Comparison of ENCODE assay signal across 7 mouse cellular contexts in genomic region chrX:20617176-20617902, GRCm38 (mm10). TPM values are rescaled to one million over a fixed set of nuclear protein-coding genes. Genes with fewer than 3 reads are reported as not detected.
DNase-seq lines count a peak whose midpoint lies in the region; ATAC-seq lines count a peak whose summit lies in the region.

TSS of gene Rbm10 (plus strand) at chrX:20617503.
TSS of gene Ndufb11 (minus strand) at chrX:20617619.

- peak within 1 kb of the TSS; percentile 85 for H3K27ac ChIP-seq in intestine, embryonic 14.5 days (ENCODE audit: low read depth)

- H3K27me3 ChIP-seq in intestine, embryonic 14.5 days (replicated peaks; ENCODE audit: control insufficient read depth, insufficient read depth, low read length), result no peaks in the 10 kb centered on the region

- H3K9ac ChIP-seq in intestine, embryonic 14.5 days (ENCODE audit: low read length), result peak within 1 kb of the TSS; percentile 61

- peaks cover 9% of the 10 kb centered on the region for H3K4me1 ChIP-seq in intestine, embryonic 14.5 days (replicated peaks; ENCODE audit: control insufficient read depth, insufficient read depth, low read length)

- H3K4me2 ChIP-seq in intestine, embryonic 14.5 days (ENCODE audit: low read length), result peak within 1 kb of the TSS; percentile 58

- H3K4me3 ChIP-seq in intestine, embryonic 14.5 days (ENCODE audit: low read depth, low read length), result peak within 1 kb of the TSS; percentile 52

- no peaks in the 10 kb centered on the region for H3K9me3 ChIP-seq in intestine, embryonic 14.5 days (ENCODE audit: control insufficient read depth, low read length)

- 9% methylated on average over 44 of the region's 49 CpGs for WGBS in intestine, embryonic 14.5 days

- peak; percentile 96 for ATAC-seq in intestine, embryonic 14.5 days (replicated peaks; ENCODE audit: low FRiP score, low TSS enrichment, low read depth)

- DNase-seq in adrenal gland, adult 2 months, result peak; percentile 88
- peak; percentile 83 for DNase-seq in embryo, embryonic 11 days
- peak; percentile 76 for DNase-seq in gastrocnemius, postnatal 25 days
- DNase-seq in intestine, embryonic 14.5 days (ENCODE audit: low spot score), result peak; percentile 85
- peak; percentile 82 to 90 for DNase-seq in left cerebral cortex, postnatal 14 days (ENCODE audit: low spot score in 2 of 2)
- peak; percentile 78 for DNase-seq in mesoderm, embryonic 11.5 days (ENCODE audit: low read depth, low spot score)
- DNase-seq in right cerebral cortex, postnatal 36 days (ENCODE audit: low spot score in 2 of 2), result peak; percentile 84 to 85

- intact Hi-C loops in left cerebral cortex, postnatal 14 days (cut with DNase I), result no loop called here

- peaks cover 8% of the 10 kb centered on the region; the same call in 1 of the 2 replicates for H3K36me3 ChIP-seq in intestine, embryonic 14.5 days (ENCODE audit: control insufficient read depth, insufficient read depth, low read length)

RNA-seq across cellular contexts. Expression of gene Rbm10, which starts in this region (rescaled TPM):
- 10 to 100 TPM; 29.6 to 39.5 TPM for total RNA-seq in adrenal gland, adult 2 months (2021)
- polyA plus RNA-seq in adrenal gland, adult 2 months (2012; rRNA removed), result 50.0 and 63.8 TPM in 2 replicates
- total RNA-seq in gastrocnemius, postnatal 25 days (2021), result 10 to 100 TPM; 11.4 to 11.8 TPM
- polyA plus RNA-seq in intestine, embryonic 14.5 days (2014; fragmentation: Nextera tagmentation; extraction: Ambion mirVana), result 58.6 and 60.4 TPM in 2 replicates
- 10 to 100 TPM; 40.6 to 42.5 TPM for total RNA-seq in left cerebral cortex, postnatal 14 days (2021)

RNA-seq across cellular contexts. Expression of gene Ndufb11, which starts in this region (rescaled TPM):
- total RNA-seq in adrenal gland, adult 2 months (2021), result 100 to 1,000 TPM; 316 to 341 TPM
- polyA plus RNA-seq in adrenal gland, adult 2 months (2012; rRNA removed), result 86.3 and 101 TPM in 2 replicates
- 100 to 1,000 TPM; 429 TPM for total RNA-seq in gastrocnemius, postnatal 25 days (2021)
- 258 and 267 TPM in 2 replicates for polyA plus RNA-seq in intestine, embryonic 14.5 days (2014; fragmentation: Nextera tagmentation; extraction: Ambion mirVana)
- 100 to 1,000 TPM; 160 to 175 TPM for total RNA-seq in left cerebral cortex, postnatal 14 days (2021)

Comparison
In these comparisons a context has a peak if more than half of its experiments do, and no peak if none do; other contexts are left out.
1. Peak in every context shown above with its lines: DNase-seq, ATAC-seq, H3K4me3 ChIP-seq and H3K27ac ChIP-seq.